Mouse (Mus musculus) heart, postnatal 0 days (tissue): ENCODE data around the gene Ror2.

Experiments
- CTCF ChIP-seq: IDR thresholded peaks from 2 replicates; pipeline ENCODE4 v1.5.1; 2016; ENCODE audit warnings: antibody characterized with exemption, control low read depth, low read depth
- EP300 ChIP-seq: IDR thresholded peaks from 2 replicates; pipeline ENCODE4 v1.6.1; 2016; ENCODE audit warnings: antibody characterized with exemption, low read depth

DNA sequence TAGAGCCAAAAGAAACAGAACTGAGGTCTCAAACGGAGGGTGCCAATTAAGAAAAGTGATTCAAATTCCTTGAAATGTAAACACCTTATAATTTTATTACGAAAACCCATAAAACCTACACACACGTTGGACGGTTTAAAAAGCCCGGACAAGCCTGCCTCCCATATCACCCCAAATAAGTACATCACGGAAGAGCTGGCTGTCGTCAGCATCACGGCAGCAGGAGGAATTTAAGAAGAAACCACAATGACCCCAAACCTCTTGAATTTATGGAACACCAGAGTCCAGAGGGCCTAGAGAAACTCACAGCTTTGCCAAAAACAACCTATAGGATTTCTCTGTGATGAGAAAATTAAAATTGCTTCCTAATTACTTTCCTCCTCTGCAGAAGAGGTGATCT, 27.0 kb downstream of the Ror2 start:
- TF ChIP-seq CTCF (no peak), EP300 (no peak)
